Mouse (Mus musculus) hindbrain, postnatal 0 days (tissue): ENCODE measurements around the gene Mta3. TPM values are rescaled to one million over a fixed set of nuclear protein-coding genes. Genes with fewer than 3 reads are reported as not detected.

Experiments
- ATAC-seq: fragments of 200-750 bp; cut with Nextera tagmentation; 2 replicates; pipeline ENCODE4 v1.8.0; 2017; ENCODE audit warnings: mild to moderate bottlenecking, moderate TSS enrichment, moderate library complexity
- DNase-seq: peaks from one replicate; pipeline ENCODE4 v3.0.0-alpha.2; 2015; ENCODE audit warnings: low spot score
- H3K27ac ChIP-seq: fragments of 300-500 bp; sonication (generic); 2 replicates; pipeline ENCODE4 v1.5.1; 2014; ENCODE audit warnings: mild to moderate bottlenecking
- H3K27me3 ChIP-seq: fragments of 300-500 bp; sonication (generic); 2 replicates; pipeline ENCODE4 v1.6.1; 2014; ENCODE audit warnings: low read length, mixed read lengths; ENCODE audit not compliant: insufficient read depth
- H3K36me3 ChIP-seq: fragments of 300-500 bp; sonication (generic); 2 replicates; pipeline ENCODE4 v1.6.1; 2014; ENCODE audit warnings: low read length, mixed read lengths; ENCODE audit not compliant: insufficient read depth
- H3K4me1 ChIP-seq: fragments of 300-500 bp; sonication (generic); 2 replicates; pipeline ENCODE4 v1.6.1; 2014; ENCODE audit warnings: antibody characterized with exemption, low read length, mixed read lengths; ENCODE audit not compliant: insufficient read depth
- H3K4me2 ChIP-seq: fragments of 300-500 bp; sonication (generic); 2 replicates; pipeline ENCODE4 v1.6.1; 2014; ENCODE audit warnings: low read depth, mild to moderate bottlenecking, low read length, moderate library complexity, mixed read lengths
- H3K4me3 ChIP-seq: fragments of 300-500 bp; sonication (generic); 2 replicates; pipeline ENCODE4 v1.5.1; 2014; ENCODE audit warnings: low read length
- H3K9ac ChIP-seq: fragments of 300-500 bp; sonication (generic); replicated peaks from 2 replicates; pipeline ENCODE4 v1.6.1; 2014; ENCODE audit warnings: mild to moderate bottlenecking, low read length, moderate library complexity, mixed read lengths
- H3K9me3 ChIP-seq: fragments of 300-500 bp; sonication (generic); 2 replicates; pipeline ENCODE4 v1.6.1; 2016; ENCODE audit warnings: low read length, mixed read lengths
- CTCF ChIP-seq: IDR thresholded peaks from 2 replicates; pipeline ENCODE4 v1.5.1; 2016; ENCODE audit warnings: antibody characterized with exemption, control low read depth, low read depth
- WGBS: fragments of 180-500 bp; shearing (Covaris S2); extraction: QIAGEN DNeasy Blood & Tissue Kit; methylation state at CpG from one replicate; pipeline ENCODE4 v1.1.7; 2014; 5-methylcytosine and 5-hydroxymethylcytosine counted together
- polyA plus RNA-seq: library from polyadenylated mRNA; unstranded; fragments of >200 nt; fragmentation: Nextera tagmentation; extraction: Ambion mirVana; gene quantifications from 2 replicates; pipeline ENCODE4 v1.2.1, GENCODE M21; 2015
- total RNA-seq: library from RNA; depleted of rRNA; stranded (reverse); fragments of >200 nt; gene quantifications from 2 replicates; pipeline ENCODE4 v1.2.3, GENCODE M21; 2014

Mta3 gene
- total and polyA plus RNA-seq, 2 experiments from 2014 or later: 31.7 to 36.8 TPM

DNA sequence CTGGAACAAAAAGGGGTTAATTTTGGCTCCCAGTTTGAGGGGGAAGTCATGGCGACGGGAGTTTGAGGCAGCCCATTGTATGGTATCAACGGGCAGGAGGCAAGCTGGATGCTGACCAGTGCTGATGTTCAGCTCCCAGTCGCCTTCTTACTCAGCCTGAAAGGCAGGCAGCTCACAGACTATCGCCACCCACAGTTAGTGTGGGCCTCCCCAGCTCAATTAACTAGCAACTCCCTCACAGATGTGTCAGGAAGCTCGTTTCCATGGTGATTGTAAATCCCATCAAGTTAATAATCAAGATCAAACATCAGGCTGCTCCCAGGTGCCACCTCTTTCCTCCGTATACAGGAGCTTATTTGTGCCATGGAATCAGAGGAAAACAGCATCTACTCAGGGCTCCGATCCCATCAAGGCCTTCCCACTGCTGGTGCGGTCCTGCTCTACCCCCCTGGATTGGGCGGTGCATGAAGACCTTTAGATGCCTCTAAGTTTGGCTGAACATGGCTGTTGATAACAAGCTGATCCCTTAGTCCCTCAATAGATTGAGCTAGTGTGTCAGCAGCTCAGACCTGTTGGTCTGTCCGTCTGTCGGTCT, 143.2 kb downstream of the Mta3 start:
- TF ChIP-seq CTCF: no peak
- ATAC-seq: peak; percentile 50; the same call in 1 of the 2 replicates
- Histone ChIP-seq H3K4me2 (no peak overlapping the region), H3K9me3 (no peaks in the 10 kb centered on the region), H3K9ac (no peak overlapping the region), H3K27me3 (no peaks in the 10 kb centered on the region), H3K27ac (0 out of 2 replicates have a peak overlapping the region, but pooled peaks have one; percentile 9), H3K4me3 (no peak overlapping the region), H3K4me1 (no peaks in the 10 kb centered on the region), H3K36me3 (no peaks in the 10 kb centered on the region)
- peak; percentile 37 for DNase-seq
- WGBS: 39% methylated on average over 12 of the region's 12 CpGs

- no peaks in the 10 kb centered on the region for H3K4me1 ChIP-seq
- H3K4me3 ChIP-seq: no peak overlapping the region
- TF ChIP-seq CTCF: no peak
- no peak overlapping the region for H3K4me2 ChIP-seq
- ATAC-seq (no peak), DNase-seq (no peak)
- H3K27me3 ChIP-seq: no peaks in the 10 kb centered on the region
- H3K36me3 ChIP-seq: no peaks in the 10 kb centered on the region
- WGBS: 87% methylated on average over 5 of the region's 5 CpGs
- no peak overlapping the region for H3K9ac ChIP-seq
- H3K27ac ChIP-seq: no peak overlapping the region
- H3K9me3 ChIP-seq: no peaks in the 10 kb centered on the region
These were observed 143.8 kb downstream of the Mta3 start for GRCm38 (mm10) chr17:83849717-83850116.

- 11% methylated on average over 9 of the region's 9 CpGs for WGBS
- H3K27me3 ChIP-seq: no peaks in the 10 kb centered on the region
These were observed 144.5 kb downstream of the Mta3 start for GRCm38 (mm10) chr17:83850458-83850857.

DNA sequence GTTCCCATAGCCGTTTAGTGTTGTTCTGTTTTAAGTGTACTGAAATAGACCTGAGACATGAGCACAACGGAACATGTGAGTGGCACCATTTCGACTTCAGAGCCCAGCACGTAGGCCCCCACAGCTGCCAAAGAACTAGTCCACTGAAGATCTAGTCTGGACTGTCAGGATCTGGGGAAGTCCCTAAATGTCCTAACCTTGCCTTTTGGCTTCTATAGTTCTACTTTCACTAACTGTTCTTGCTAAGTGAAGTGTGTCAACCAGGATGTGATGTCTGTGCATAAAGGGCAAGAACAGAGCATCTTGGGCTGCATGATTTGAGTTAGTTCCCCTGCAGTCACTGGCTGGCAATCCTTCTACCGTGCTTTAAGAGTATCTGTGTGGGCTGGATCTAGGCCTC, 144.9 kb downstream of the Mta3 start:
- 82% methylated on average over 5 of the region's 5 CpGs for WGBS
- H3K9ac ChIP-seq: no peak overlapping the region
- no peak overlapping the region for H3K4me2 ChIP-seq
- no peaks in the 10 kb centered on the region for H3K9me3 ChIP-seq
- no peak overlapping the region for H3K4me3 ChIP-seq
- TF ChIP-seq CTCF: no peak
- H3K27me3 ChIP-seq: no peaks in the 10 kb centered on the region
- ATAC-seq (no peak), DNase-seq (no peak)
- H3K36me3 ChIP-seq: no peaks in the 10 kb centered on the region
- no peaks in the 10 kb centered on the region for H3K4me1 ChIP-seq
- no peak overlapping the region for H3K27ac ChIP-seq

More at GRCm38 (mm10) chr17:83850458-83850857, 144.5 kb downstream of the Mta3 start:
- Histone ChIP-seq H3K4me2 (no peak overlapping the region), H3K27ac (no peak overlapping the region), H3K9ac (no peak overlapping the region), H3K9me3 (no peaks in the 10 kb centered on the region), H3K36me3 (no peaks in the 10 kb centered on the region), H3K4me3 (no peak overlapping the region), H3K4me1 (no peaks in the 10 kb centered on the region)
- DNase-seq (peak; percentile 89), ATAC-seq (peak; percentile 50)
- TF ChIP-seq CTCF: peak; percentile 97

GRCm38 (mm10) chr17:83853831-83854230, 147.9 kb downstream of the Mta3 start:
- TF ChIP-seq CTCF: 0 out of 2 replicates have a peak, but pooled peaks have one; percentile 4
- H3K9me3 ChIP-seq: no peaks in the 10 kb centered on the region
- no peaks in the 10 kb centered on the region for H3K27me3 ChIP-seq
- ATAC-seq: no peak
- no peak overlapping the region for H3K9ac ChIP-seq
- H3K27ac ChIP-seq: no peak overlapping the region
- H3K4me3 ChIP-seq: no peak overlapping the region
- H3K4me1 ChIP-seq: no peaks in the 10 kb centered on the region
- H3K4me2 ChIP-seq: no peak overlapping the region
- 60% methylated on average over 3 of the region's 3 CpGs for WGBS
- H3K36me3 ChIP-seq: no peaks in the 10 kb centered on the region
- DNase-seq: no peak

- H3K4me3 ChIP-seq: no peak overlapping the region
- H3K4me1 ChIP-seq: no peaks in the 10 kb centered on the region
- H3K27ac ChIP-seq: no peak overlapping the region
- 52% methylated on average over 12 of the region's 12 CpGs for WGBS
- ATAC-seq (peak; percentile 45), DNase-seq (no peak)
- H3K36me3 ChIP-seq: no peaks in the 10 kb centered on the region
- H3K9me3 ChIP-seq: no peaks in the 10 kb centered on the region
- TF ChIP-seq CTCF: 0 out of 2 replicates have a peak, but pooled peaks have one; percentile 1
- no peak overlapping the region for H3K9ac ChIP-seq
- H3K27me3 ChIP-seq: no peaks in the 10 kb centered on the region
- H3K4me2 ChIP-seq: no peak overlapping the region
These were observed 148.4 kb downstream of the Mta3 start for GRCm38 (mm10) chr17:83854284-83854918.

GRCm38 (mm10) chr17:83858413-83858812, 152.4 kb downstream of the Mta3 start:
- no peaks in the 10 kb centered on the region for H3K9me3 ChIP-seq
- no peak overlapping the region for H3K4me2 ChIP-seq
- TF ChIP-seq CTCF: no peak
- no peak overlapping the region for H3K9ac ChIP-seq
- no peaks in the 10 kb centered on the region for H3K27me3 ChIP-seq
- 87% methylated on average over 7 of the region's 7 CpGs for WGBS
- H3K27ac ChIP-seq: no peak overlapping the region
- H3K4me1 ChIP-seq: no peaks in the 10 kb centered on the region
- no peak for DNase-seq
- ATAC-seq: no peak
- H3K36me3 ChIP-seq: no peaks in the 10 kb centered on the region
- H3K4me3 ChIP-seq: no peak overlapping the region
